Mouse (Mus musculus) lung, adult 2 months (tissue): Measurements from ENCODE around the gene 4931414P19Rik. TPM values are rescaled to one million over a fixed set of nuclear protein-coding genes. Genes with fewer than 3 reads are reported as not detected.

Experiments used
- DNase-seq: peaks from one replicate; pipeline ENCODE4 v3.0.0; 2022
- H3K4me1 ChIP-seq: fragments of 200-500 bp; 2 replicates; pipeline ENCODE4 v1.6.1; 2011; ENCODE audit warnings: low read length; ENCODE audit not compliant: control insufficient read depth, insufficient read depth
- H3K4me3 ChIP-seq: fragments of 200-500 bp; replicated peaks from 2 replicates; pipeline ENCODE3; 2011; ENCODE audit warnings: low read depth, mild to moderate bottlenecking, control low read depth, low read length; ENCODE audit errors: extremely low read depth
- CTCF ChIP-seq: fragments of 200-500 bp; IDR thresholded peaks from 2 replicates; pipeline ENCODE4 v1.5.1; 2011; ENCODE audit warnings: mild to moderate bottlenecking, low read length, control low read depth; ENCODE audit not compliant: insufficient read depth
- POLR2A ChIP-seq: fragments of 200-500 bp; IDR thresholded peaks from 2 replicates; pipeline ENCODE4 v1.6.1; 2011; ENCODE audit warnings: low read depth, mild to moderate bottlenecking, control low read depth, low read length, borderline replicate concordance; ENCODE audit errors: extremely low read depth
- WGBS: fragments of 180-500 bp; shearing (Covaris S2); methylation state at CpG from one replicate; pipeline ENCODE4 v1.1.7; 2018; 5-methylcytosine and 5-hydroxymethylcytosine counted together
- polyA plus RNA-seq: library from polyadenylated mRNA; depleted of rRNA; stranded (reverse); fragments of >200 nt; gene quantifications from 2 replicates; pipeline ENCODE4 v1.2.3, GENCODE M21; 2012

Gene 4931414P19Rik
- polyA plus RNA-seq, 1 experiment, result 7.3 TPM

DNA sequence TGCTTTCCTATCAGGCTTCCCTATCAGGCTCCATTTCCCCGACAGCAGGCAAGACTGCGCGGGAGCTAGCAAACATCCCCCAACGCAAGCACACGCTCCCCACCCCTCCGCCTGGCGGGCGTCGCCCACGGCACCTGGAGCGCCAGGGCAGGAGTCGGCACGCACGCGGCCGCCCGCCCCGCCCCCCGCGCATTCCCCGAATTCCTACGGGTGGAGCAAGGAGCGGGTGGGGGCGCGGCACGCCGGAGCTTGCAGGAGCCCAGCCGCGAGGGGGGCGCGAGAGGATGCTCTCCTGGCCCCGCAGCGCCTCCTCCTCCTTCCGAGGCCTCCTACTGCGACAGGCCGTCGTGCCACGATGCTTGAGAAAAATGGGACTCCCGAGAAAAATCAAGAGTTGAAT lies 30.2 kb downstream of the 4931414P19Rik start:
- DNase-seq, result peak; percentile 80
- 4% methylated on average over 39 of the region's 39 CpGs for WGBS
- peaks cover 7% of the 10 kb centered on the region for H3K4me1 ChIP-seq
- TF ChIP-seq CTCF (no peak), POLR2A (peak; percentile 35; the same call in 1 of the 2 replicates)
- peak overlapping the region; percentile 74 for H3K4me3 ChIP-seq

DNA sequence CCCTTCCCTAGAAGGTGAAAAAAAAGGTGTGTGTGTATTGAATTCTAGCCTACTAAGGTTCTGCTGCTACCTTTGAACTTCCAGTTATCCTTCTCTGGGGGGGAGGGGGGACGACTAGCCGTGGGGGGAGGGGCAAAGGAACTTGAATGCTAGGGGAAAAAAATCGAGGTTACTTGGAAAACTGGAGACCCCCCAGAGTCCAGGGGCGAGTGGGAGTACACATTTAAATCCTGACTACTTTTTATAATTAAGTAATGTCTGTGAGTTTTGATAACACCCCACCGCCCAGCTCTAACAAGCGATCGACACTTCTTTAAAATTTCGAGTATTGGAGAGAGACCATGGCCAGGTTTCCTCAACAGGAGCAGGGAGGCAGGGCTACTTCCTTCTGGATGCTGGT lies 30.8 kb downstream of the 4931414P19Rik start:
- H3K4me3 ChIP-seq, result peak overlapping the region; percentile 46
- H3K4me1 ChIP-seq, result peaks cover 7% of the 10 kb centered on the region
- DNase-seq, result no peak
- TF ChIP-seq CTCF (no peak), POLR2A (no peak)
- 26% methylated on average over 8 of the region's 8 CpGs for WGBS

DNA sequence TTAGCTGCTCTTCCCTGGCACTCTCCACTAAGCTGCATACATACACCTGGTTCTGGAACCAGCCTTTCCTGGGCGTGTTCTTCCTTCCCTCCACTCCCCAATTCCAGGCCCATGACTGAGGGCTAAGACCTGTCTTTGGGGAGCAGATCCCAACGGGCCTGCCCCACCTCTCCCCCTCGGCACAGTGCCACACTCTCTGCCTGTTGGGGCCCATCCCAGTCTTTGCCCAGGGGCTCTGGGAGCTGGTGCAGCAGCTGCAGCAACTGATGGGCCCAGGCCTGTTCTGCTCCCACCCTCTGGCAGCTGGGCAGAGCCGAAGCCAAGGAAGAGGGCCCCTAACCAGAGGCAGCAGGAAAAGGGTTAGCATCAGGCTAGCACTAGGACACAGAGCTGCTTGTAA lies 31.5 kb downstream of the 4931414P19Rik start:
- TF ChIP-seq CTCF (no peak), POLR2A (no peak)
- 46% methylated on average over 4 of the region's 4 CpGs for WGBS
- Histone ChIP-seq H3K4me3 (peak overlapping the region; percentile 20), H3K4me1 (peaks cover 7% of the 10 kb centered on the region)
- peak; percentile 27 for DNase-seq

DNA sequence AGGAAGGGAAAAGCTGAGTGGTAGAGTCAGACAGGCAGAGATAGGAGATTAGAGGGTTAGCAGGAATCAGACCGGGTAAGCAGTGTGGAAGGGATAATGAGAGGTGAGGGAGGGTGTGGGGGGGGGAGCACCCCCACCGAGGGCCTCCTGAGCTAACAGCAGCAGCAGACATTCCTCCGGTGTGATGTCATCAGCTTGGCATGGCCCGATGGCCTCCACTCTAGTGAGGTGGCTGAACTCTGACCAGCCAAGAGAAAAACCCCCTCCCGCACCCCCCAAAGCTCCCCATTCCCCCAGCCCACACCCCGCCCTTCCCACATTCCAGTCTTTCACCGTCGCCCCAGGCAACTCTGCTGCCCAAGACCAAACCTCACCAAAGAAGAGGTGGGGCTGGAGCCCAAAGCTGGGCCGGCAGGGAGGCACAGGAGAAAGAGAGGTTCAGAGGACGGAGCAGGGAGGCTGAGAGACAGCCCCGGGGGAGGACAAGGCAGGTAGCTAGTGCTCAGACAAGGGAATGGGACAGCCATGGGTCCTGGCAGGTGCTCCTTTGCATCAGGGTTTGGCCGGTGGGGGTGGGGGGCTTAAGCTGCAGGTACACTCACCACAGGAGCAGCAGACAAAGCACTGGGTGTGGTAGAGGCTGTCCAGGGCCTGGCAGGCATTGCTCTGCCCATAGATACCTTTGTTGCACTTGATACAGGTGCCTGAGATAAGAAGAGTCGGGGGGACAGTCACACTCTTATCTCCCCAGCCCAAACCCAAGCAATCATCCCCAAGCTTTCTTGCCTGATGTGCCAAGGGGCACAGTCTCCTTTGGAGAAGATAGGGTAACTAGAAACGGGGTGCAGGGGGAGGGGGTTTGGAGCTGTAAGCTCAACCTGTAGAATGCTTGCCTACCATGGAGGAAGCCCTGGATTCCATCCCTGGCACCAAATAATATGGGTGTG lies 32.7 kb downstream of the 4931414P19Rik start:
- TF ChIP-seq CTCF (no peak), POLR2A (no peak)
- H3K4me3 ChIP-seq, result no peak overlapping the region
- peak; percentile 58 for DNase-seq

DNA sequence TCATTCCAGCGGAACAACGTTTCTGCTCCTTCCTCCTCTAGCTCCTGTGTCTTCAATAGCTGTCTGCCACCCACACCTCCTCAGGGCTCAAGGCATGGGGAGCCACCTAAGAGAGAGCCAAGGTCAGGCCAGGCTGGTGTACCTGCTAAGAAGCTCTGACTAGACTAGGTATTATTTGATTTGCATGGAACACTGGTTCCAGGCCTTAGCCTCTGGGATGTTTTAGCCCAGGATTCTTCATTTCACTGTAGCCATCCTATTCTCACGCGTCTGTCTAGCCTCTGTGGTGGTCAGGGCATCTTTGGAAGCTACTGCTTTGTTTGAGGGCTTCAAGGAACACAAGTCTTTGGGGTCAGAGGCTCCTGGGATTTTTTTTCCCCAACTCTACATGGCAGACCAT lies 33.7 kb downstream of the 4931414P19Rik start:
- WGBS, result 56% methylated on average over 4 of the region's 4 CpGs
- no peak for DNase-seq
- Histone ChIP-seq H3K4me3 (no peak overlapping the region), H3K4me1 (peaks cover 7% of the 10 kb centered on the region)
- no peak for TF ChIP-seq POLR2A
- no peak for TF ChIP-seq CTCF

More for the DNA sequence above, 32.7 kb downstream of the 4931414P19Rik start:
- H3K4me1 ChIP-seq, result peaks cover 7% of the 10 kb centered on the region
- 49% methylated on average over 14 of the region's 14 CpGs for WGBS

DNA sequence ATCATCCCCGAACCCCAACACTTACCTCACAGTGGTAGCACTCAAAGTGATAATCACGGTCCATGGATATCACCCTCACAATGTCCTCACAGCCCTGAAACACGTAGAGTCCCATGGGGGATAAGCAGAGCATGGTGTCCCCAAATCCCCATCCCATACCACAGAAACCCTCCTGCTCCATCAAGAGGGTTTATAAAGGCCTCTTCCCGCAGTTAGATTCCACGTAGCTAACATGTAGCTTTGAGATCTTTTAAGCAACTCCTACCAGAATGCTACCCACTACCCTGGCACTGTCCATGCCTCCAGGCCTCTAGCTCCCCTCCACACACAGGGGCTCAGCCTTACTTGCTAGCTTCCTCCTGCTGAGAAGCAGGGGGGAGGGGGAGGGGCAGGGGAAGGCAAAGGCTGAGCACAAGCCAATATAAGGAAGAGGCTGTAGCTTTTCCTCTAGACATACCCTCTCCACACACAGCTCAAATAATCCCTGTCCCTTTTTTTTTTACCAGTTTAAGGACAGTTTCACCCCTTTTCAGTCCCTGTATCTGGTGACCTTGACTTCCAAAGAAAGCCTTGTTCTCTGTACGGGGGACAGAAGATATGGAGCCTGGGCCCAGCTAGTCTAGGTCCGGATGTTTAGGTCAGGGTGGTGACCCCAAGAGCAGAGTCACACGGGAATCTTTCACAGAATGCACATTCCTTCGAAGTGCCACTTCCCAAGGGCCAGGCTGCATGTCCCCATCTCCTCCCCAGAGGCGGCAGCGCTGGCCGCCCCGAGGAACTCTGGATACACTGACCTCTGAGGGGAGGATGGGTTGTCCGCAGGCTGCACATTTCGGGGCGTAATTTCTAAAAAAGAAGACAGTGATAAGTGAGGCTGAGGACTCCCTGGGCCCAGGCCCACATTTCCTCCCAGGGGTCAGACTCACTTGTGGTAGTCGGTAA lies 36.1 kb downstream of the 4931414P19Rik start:
- TF ChIP-seq POLR2A, result no peak
- TF ChIP-seq CTCF, result no peak
- no peak for DNase-seq

DNA sequence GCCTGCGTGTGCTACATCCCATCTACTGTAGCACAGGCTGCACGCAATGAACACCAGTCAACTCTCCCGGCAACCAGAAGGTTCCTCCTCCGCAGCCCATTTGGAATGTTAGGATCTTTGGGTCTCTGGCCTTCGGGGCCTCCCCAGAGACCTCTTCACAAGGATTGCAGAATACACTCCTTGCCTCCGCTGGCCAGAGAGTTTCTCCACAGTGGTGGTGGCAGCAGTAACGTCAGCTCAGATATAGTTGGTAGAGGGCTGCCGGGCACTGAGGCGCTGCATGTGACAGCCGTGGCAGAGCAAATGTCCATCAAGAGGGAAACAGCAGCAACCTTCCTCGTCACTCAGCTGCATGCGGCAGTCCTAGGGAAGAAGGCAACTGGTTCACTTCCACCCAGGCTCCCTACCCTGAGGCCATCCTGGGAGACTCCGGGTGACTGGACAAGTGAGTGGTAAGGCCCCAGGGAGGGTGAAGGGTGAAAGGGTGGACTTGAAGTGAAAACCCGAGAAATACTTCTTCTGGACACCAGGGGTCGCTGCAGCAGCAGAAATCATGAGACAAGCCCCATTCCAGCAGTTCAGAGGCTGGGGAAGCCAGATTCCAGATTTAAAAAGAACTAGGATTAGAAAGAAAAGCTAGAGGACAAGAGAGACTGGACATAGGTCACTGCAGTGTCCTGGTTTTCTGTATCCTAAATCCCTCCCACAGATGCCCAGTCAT lies 36.9 kb downstream of the 4931414P19Rik start:
- peak; percentile 73 for DNase-seq
- H3K4me3 ChIP-seq, result no peak overlapping the region
- peaks cover 2% of the 10 kb centered on the region for H3K4me1 ChIP-seq
- 67% methylated on average over 15 of the region's 15 CpGs for WGBS
- TF ChIP-seq CTCF (peak; percentile 84), POLR2A (no peak)

More for the DNA sequence above, 36.1 kb downstream of the 4931414P19Rik start:
- Histone ChIP-seq H3K4me1 (peaks cover 2% of the 10 kb centered on the region), H3K4me3 (no peak overlapping the region)
- 66% methylated on average over 17 of the region's 17 CpGs for WGBS

DNA sequence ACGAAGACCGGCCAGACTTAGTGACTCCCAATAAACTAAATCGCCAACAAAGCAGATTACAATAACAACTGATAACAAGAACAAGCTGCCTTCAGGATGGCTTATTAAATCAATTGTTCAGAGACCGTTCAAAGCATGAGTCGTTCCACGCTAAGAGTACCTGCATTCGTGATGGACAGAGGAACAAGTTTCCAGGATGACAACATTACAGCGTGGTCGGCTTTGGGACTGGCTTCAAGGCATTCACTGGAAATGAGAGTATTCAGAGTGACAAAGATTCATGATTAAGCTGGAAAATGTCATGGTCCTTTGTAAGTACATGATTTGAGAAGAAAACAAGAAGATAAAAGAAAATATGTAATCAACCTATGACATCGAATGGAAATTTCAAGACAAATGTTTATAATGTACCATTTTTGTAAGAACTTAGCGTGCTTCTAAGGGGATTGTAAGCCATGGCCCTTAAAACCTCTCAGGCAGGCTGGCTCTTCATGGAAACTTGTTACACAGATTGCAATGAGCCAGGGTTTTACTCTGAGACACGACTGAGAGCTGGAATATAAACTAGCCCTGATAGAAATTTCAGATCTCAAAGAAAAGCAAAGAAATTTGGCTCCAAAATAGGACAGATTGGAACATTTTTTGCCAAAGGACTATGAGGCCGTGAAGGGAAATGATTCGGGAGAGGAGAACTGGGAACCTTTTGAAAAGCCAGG lies 45.1 kb downstream of the 4931414P19Rik start:
- DNase-seq, result no peak
- TF ChIP-seq POLR2A (no peak), CTCF (no peak)
- Histone ChIP-seq H3K4me1 (no peaks in the 10 kb centered on the region), H3K4me3 (no peak overlapping the region)
- WGBS, result 76% methylated on average over 14 of the region's 14 CpGs
